17 mouse cellular contexts compared by ENCODE assay signal in the genomic region with DNA sequence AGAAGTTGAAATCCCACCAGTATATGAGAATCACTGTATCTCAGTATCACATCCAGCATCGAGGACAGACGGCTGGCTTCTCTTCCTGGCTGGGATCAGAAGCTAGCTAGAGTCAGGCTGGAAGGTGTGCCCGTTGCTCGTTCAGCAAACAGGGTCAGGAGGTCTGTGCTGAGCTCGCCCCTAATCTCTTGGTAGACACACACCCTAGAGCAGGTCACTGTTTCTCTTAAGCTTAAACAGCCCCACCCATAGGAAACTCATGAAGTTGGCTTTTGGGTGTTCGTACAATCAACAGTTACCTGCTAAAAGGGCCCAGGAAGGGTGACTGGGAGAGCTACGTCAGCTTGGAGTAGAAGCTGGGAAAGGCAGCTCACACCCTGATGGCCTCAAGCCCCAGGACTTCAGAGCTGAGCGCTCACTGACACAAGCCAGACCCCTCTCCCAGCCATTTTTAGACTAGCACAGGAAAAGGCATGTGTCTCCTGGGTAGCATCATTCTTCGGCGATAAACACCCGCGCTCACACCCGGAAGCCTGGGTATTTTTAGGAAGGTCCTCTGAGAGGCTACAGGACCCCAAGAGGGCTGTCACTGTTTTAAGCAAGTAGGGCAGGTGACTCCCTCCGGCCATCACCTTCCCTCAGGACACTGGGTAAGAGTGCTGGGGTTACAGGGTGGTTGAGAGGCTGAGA. TPM values are rescaled to one million over a fixed set of nuclear protein-coding genes. Genes with fewer than 3 reads are reported as not detected.
DNase-seq lines count a peak whose midpoint lies in the region; ATAC-seq lines count a peak whose summit lies in the region.
"Had no signal": no experiment of that assay in that cellular context is flagged by ENCODE, and none has a peak within 500 bp of the region (broad histone marks: within the 10 kb centered on the region; RNA-seq: fewer than 3 reads in every experiment).

No protein-coding gene starts in this region.

- peak; percentile 72 for DNase-seq in intestine, embryonic 14.5 days (ENCODE audit: low spot score)
- DNase-seq in yolk sac, embryonic 10.5 days (ENCODE audit: low spot score) = peak; percentile 47
- DNase-seq in cerebellum, postnatal 14 days = no peak
- no peak for DNase-seq in thymus, adult 18-20 months
- DNase-seq: cerebellum, adult 9-11 months; gastrocnemius, postnatal 25 days; kidney, adult 8-10 months; kidney, postnatal 36 days; lung, adult 2 months; thymus, postnatal 36 days had no signal

- H3K9ac ChIP-seq in neural tube, embryonic 13.5 days = no peak overlapping the region
- no peak overlapping the region for H3K9ac ChIP-seq in neural tube, embryonic 15.5 days (replicated peaks)
- H3K9ac ChIP-seq in heart, embryonic 13.5 days = peak overlapping the region; percentile 69
- H3K9ac ChIP-seq in intestine, embryonic 14.5 days (ENCODE audit: low read length) = no peak overlapping the region
- no peak overlapping the region for H3K9ac ChIP-seq in midbrain, embryonic 16.5 days (ENCODE audit: low read depth, low read length)
- H3K9ac ChIP-seq: embryonic facial prominence, embryonic 15.5 days; hindbrain, embryonic 15.5 days had no signal

- ATAC-seq in neural tube, embryonic 13.5 days (ENCODE audit: low read depth) = no peak
- no peak for ATAC-seq in neural tube, embryonic 15.5 days (ENCODE audit: low FRiP score)
- peak; percentile 77; the same call in 1 of the 2 replicates for ATAC-seq in heart, embryonic 13.5 days (ENCODE audit: extremely low read depth, insufficient number of reproducible peaks, low FRiP score, low TSS enrichment)
- ATAC-seq in intestine, embryonic 14.5 days (replicated peaks; ENCODE audit: low FRiP score, low TSS enrichment, low read depth) = peak; percentile 78
- no peak for ATAC-seq in midbrain, embryonic 16.5 days

- H3K4me3 ChIP-seq in neural tube, embryonic 13.5 days = no peak overlapping the region
- no peak overlapping the region for H3K4me3 ChIP-seq in neural tube, embryonic 15.5 days (replicated peaks)
- H3K4me3 ChIP-seq in heart, embryonic 13.5 days = peak overlapping the region; percentile 22
- no peak overlapping the region for H3K4me3 ChIP-seq in intestine, embryonic 14.5 days (ENCODE audit: low read depth, low read length)
- H3K4me3 ChIP-seq in midbrain, embryonic 16.5 days (ENCODE audit: low read depth, low read length) = no peak overlapping the region
- H3K4me3 ChIP-seq: embryonic facial prominence, embryonic 15.5 days; hindbrain, embryonic 15.5 days had no signal

- WGBS in neural tube, embryonic 13.5 days = 78% methylated on average over 14 of the region's 14 CpGs
- 77% methylated on average over 14 of the region's 14 CpGs for WGBS in neural tube, embryonic 15.5 days
- WGBS in heart, embryonic 13.5 days = 20% methylated on average over 14 of the region's 14 CpGs
- 32% methylated on average over 14 of the region's 14 CpGs for WGBS in intestine, embryonic 14.5 days
- 93% methylated on average over 14 of the region's 14 CpGs for WGBS in midbrain, embryonic 16.5 days

- H3K4me1 ChIP-seq in neural tube, embryonic 13.5 days (replicated peaks) = peaks cover 87% of the 10 kb centered on the region
- H3K4me1 ChIP-seq in neural tube, embryonic 15.5 days = peaks cover 43% of the 10 kb centered on the region
- H3K4me1 ChIP-seq in heart, embryonic 13.5 days = peaks cover 85% of the 10 kb centered on the region
- H3K4me1 ChIP-seq in intestine, embryonic 14.5 days (replicated peaks; ENCODE audit: control insufficient read depth, insufficient read depth, low read length) = peaks cover 35% of the 10 kb centered on the region
- peaks cover 19% of the 10 kb centered on the region for H3K4me1 ChIP-seq in midbrain, embryonic 16.5 days (ENCODE audit: control insufficient read depth, insufficient read depth, low read length)

- peaks cover 10% of the 10 kb centered on the region for H3K36me3 ChIP-seq in neural tube, embryonic 13.5 days
- H3K36me3 ChIP-seq in neural tube, embryonic 15.5 days = no peaks in the 10 kb centered on the region; the same call in 1 of the 2 replicates
- peaks cover 35% of the 10 kb centered on the region for H3K36me3 ChIP-seq in heart, embryonic 13.5 days
- H3K36me3 ChIP-seq in intestine, embryonic 14.5 days (ENCODE audit: control insufficient read depth, insufficient read depth, low read length) = 0 out of 2 replicates have a peak, but pooled peaks cover 9% of the 10 kb centered on the region
- H3K36me3 ChIP-seq in midbrain, embryonic 16.5 days (ENCODE audit: control insufficient read depth, insufficient read depth, low read length) = no peaks in the 10 kb centered on the region
- H3K36me3 ChIP-seq: embryonic facial prominence, embryonic 15.5 days; hindbrain, embryonic 15.5 days had no signal

- H3K4me2 ChIP-seq in neural tube, embryonic 13.5 days = no peak overlapping the region
- H3K4me2 ChIP-seq in neural tube, embryonic 15.5 days = no peak overlapping the region
- peak overlapping the region; percentile 61 for H3K4me2 ChIP-seq in heart, embryonic 13.5 days
- peak overlapping the region; percentile 7; the same call in 1 of the 2 replicates for H3K4me2 ChIP-seq in intestine, embryonic 14.5 days (ENCODE audit: low read length)
- H3K4me2 ChIP-seq in midbrain, embryonic 16.5 days (ENCODE audit: low read length) = no peak overlapping the region
- H3K4me2 ChIP-seq: embryonic facial prominence, embryonic 15.5 days; hindbrain, embryonic 15.5 days had no signal

- H3K9me3 ChIP-seq in neural tube, embryonic 13.5 days = no peaks in the 10 kb centered on the region
- H3K9me3 ChIP-seq in neural tube, embryonic 15.5 days (replicated peaks) = no peaks in the 10 kb centered on the region
- no peaks in the 10 kb centered on the region for H3K9me3 ChIP-seq in heart, embryonic 13.5 days
- H3K9me3 ChIP-seq in intestine, embryonic 14.5 days (ENCODE audit: control insufficient read depth, low read length) = no peaks in the 10 kb centered on the region
- no peaks in the 10 kb centered on the region for H3K9me3 ChIP-seq in midbrain, embryonic 16.5 days (replicated peaks; ENCODE audit: control insufficient read depth, low read length, poor library complexity, severe bottlenecking)
- H3K9me3 ChIP-seq: embryonic facial prominence, embryonic 15.5 days; hindbrain, embryonic 15.5 days had no signal

- H3K27me3 ChIP-seq in neural tube, embryonic 13.5 days = no peaks in the 10 kb centered on the region
- H3K27me3 ChIP-seq in neural tube, embryonic 15.5 days (replicated peaks) = no peaks in the 10 kb centered on the region
- H3K27me3 ChIP-seq in heart, embryonic 13.5 days (replicated peaks) = no peaks in the 10 kb centered on the region
- no peaks in the 10 kb centered on the region for H3K27me3 ChIP-seq in intestine, embryonic 14.5 days (replicated peaks; ENCODE audit: control insufficient read depth, insufficient read depth, low read length)
- H3K27me3 ChIP-seq in midbrain, embryonic 16.5 days (ENCODE audit: control insufficient read depth, insufficient read depth, low read depth, low read length) = no peaks in the 10 kb centered on the region
- H3K27me3 ChIP-seq: embryonic facial prominence, embryonic 15.5 days; hindbrain, embryonic 15.5 days had no signal

- peak overlapping the region; percentile 30 for H3K27ac ChIP-seq in neural tube, embryonic 13.5 days (replicated peaks)
- H3K27ac ChIP-seq in neural tube, embryonic 15.5 days (replicated peaks) = no peak overlapping the region
- H3K27ac ChIP-seq in heart, embryonic 13.5 days (replicated peaks) = peak overlapping the region; percentile 95
- peak overlapping the region; percentile 78 for H3K27ac ChIP-seq in intestine, embryonic 14.5 days (ENCODE audit: low read depth)
- no peak overlapping the region for H3K27ac ChIP-seq in midbrain, embryonic 16.5 days (ENCODE audit: low read length)
- H3K27ac ChIP-seq: embryonic facial prominence, embryonic 15.5 days; macrophage had no signal

RNA-seq across cellular contexts. Expression of a gene that starts 24.4 kb away (rescaled TPM):
- 41.8 and 43.5 TPM in 2 replicates for polyA plus RNA-seq in neural tube, embryonic 13.5 days (2015; fragmentation: Nextera tagmentation; extraction: Ambion mirVana)
- 22.0 and 29.3 TPM in 2 replicates for polyA plus RNA-seq in neural tube, embryonic 15.5 days (2015; fragmentation: Nextera tagmentation; extraction: Ambion mirVana)
- polyA plus RNA-seq in heart, embryonic 13.5 days (2015; fragmentation: Nextera tagmentation; extraction: Ambion mirVana) = 41.7 and 43.2 TPM in 2 replicates
- polyA plus RNA-seq in intestine, embryonic 14.5 days (2014; fragmentation: Nextera tagmentation; extraction: Ambion mirVana) = 36.1 and 41.0 TPM in 2 replicates
- polyA plus RNA-seq in midbrain, embryonic 16.5 days (2015; fragmentation: Nextera tagmentation; extraction: Ambion mirVana) = 20.1 and 21.2 TPM in 2 replicates

Comparison
In these comparisons a context has a peak if more than half of its experiments do, and no peak if none do; other contexts are left out.
1. H3K27ac ChIP-seq: peak in neural tube, embryonic 13.5 days (single experiment), heart, embryonic 13.5 days (single experiment) and intestine, embryonic 14.5 days (single experiment); none in neural tube, embryonic 15.5 days (single experiment) and midbrain, embryonic 16.5 days (single experiment).
2. ATAC-seq: peak in heart, embryonic 13.5 days (single experiment) and intestine, embryonic 14.5 days (single experiment); none in neural tube, embryonic 13.5 days (single experiment), neural tube, embryonic 15.5 days (single experiment) and midbrain, embryonic 16.5 days (single experiment).
3. H3K4me2 ChIP-seq: peak in heart, embryonic 13.5 days (single experiment) and intestine, embryonic 14.5 days (single experiment); none in neural tube, embryonic 13.5 days (single experiment), neural tube, embryonic 15.5 days (single experiment) and midbrain, embryonic 16.5 days (single experiment).
4. DNase-seq: peak in intestine, embryonic 14.5 days (single experiment) and yolk sac, embryonic 10.5 days (single experiment); none in cerebellum, postnatal 14 days (0 of 2) and thymus, adult 18-20 months (0 of 2).